Mouse (Mus musculus): Measurements from ENCODE around the gene Ptafr.
"Not testable (repeated sequence)": the region's sequence is repeated elsewhere in the genome, so short reads cannot be mapped to it uniquely, and the experiment has no call there.

Gene Ptafr

DNA sequence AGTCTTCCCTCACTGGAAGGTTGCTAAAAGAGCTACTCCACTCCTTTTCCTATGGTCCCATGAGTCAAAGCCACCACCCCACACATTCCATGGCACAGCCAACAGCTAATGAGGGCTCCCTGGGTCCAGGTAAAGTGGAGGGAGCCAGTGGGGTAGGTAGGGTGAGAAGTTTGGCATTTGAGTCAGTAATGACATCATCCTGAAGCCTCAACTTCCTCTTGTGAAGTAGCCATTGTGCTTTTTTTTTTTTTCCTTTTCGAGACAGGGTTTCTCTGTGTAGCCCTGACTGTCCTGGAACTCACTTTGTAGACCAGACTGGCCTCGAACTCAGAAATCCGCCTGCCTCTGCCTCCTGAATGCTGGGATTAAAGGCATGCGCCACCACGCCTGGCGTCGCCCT lies 8.3 kb upstream of the Ptafr start:
- not testable (repeated sequence) for DNase-seq (ENCODE audit: low read depth)

- no peak for DNase-seq (ENCODE audit: low read depth)
Measured at GRCm38 (mm10) chr4:132563261-132563660, 606 bp upstream of the Ptafr start.

GRCm38 (mm10) chr4:132565089-132565747 lies 1.4 kb downstream of the Ptafr start:
- DNase-seq (ENCODE audit: low read depth) = no peak

- DNase-seq (ENCODE audit: low read depth) = no peak
Measured at GRCm38 (mm10) chr4:132567361-132567779, 3.5 kb downstream of the Ptafr start.

DNA sequence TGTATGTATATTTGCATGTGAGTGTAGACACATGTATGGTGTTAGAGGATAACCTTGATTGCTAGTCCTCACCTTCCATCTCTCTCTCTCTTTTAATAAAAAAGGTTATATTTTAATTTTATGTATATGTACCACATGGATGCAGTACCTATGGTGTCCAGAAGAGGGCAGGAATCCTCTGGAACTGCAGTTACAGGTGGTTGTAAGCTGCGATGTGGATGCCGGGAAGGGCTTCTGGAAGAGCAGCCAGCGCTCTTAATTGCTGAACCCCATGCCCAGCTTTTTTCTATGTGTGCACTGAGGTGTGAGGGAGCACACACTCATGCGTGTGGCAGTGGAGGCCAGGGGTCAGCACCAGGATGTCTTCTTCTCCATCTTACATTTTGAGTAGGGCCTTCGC lies 5.2 kb downstream of the Ptafr start:
- no peak for DNase-seq (ENCODE audit: low read depth)

GRCm38 (mm10) chr4:132571190-132571589 lies 7.3 kb downstream of the Ptafr start:
- DNase-seq (ENCODE audit: low read depth) = no peak

DNA sequence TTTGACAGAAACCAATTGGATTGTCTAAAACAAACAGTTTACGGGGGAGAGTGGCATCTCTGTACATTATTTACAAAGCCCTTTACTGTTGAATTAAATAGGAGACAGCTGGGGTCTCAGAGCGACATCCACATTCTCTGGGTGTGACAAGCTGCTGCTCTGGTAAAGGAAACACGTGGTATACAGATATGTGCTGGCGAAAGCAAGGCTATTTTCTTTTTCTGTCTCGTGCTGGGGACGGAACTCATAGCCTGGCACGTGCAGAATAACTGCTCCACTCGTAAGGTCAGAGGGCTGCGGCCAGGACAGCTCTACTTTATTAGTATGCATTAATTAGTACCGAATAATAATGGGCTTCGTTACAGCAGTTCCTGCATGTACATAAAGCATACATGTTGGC lies 9.5 kb downstream of the Ptafr start:
- no peak for DNase-seq (ENCODE audit: low read depth)

DNA sequence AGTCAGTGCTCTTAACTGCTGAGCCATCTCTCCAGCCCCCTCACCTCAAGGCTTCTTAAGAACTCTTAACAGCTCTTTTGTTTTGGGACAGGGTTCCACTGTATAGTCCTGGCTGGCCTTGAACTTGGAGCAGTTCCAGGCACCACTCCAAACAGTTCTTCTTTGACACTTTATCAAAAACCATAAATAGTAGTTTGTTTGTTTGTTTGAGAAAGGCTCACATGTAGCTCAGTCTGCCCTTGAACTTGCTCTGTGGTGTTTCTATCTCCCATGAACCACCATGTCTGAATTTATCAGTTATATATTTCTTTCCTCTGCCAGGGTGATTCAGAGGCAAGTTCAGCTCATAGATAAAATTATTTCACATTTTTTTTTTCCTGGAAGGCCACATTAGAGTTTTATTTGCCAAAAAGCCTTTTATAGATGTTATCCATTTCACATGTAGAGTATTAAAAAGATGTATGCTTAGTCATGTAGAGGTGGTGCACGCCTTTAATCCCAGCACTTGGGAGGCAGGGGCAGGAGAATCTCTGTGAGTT lies 11.0 kb downstream of the Ptafr start:
- DNase-seq (ENCODE audit: low read depth) = no peak

DNA sequence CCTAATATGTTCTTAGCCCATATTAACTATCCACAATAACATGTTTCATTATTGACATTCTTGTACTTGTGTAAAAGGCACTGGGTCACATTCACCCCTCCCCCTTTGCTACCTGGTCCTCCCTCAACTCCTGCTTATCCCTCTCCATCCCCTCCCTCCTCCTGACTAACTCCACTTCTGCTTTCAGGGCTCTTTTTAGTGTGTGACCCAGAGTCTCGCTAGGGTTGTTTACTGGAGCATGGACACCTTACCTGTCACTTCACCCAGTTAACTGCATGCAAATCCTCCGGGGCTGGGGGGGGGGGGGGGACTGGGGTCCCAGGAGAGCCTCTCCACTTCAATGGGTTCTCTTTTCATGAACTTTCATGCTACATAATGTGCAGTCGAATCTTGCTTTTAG lies 19.9 kb downstream of the Ptafr start:
- no peak for DNase-seq (ENCODE audit: low read depth)

- no peak for DNase-seq (ENCODE audit: low read depth)
Measured at GRCm38 (mm10) chr4:132584975-132585374, 21.1 kb downstream of the Ptafr start.

DNA sequence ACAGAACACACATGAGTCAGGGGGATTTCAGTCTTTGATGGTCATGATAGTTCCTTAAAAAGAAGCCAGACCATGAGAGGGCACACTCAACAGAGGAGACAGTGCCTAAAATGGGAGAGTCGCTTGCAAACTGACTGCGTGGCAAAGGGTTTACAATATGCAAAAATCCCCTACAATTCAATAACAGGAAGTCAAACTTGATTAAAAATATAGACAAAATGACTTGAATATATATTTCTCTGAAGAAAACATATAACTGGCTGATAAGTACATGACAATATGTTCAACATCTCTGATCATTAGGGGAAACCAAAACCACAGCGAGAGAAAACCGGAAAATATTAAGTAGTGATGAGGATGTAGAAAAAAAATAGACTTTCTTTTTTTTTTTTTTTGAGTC lies 22.4 kb downstream of the Ptafr start:
- DNase-seq (ENCODE audit: low read depth) = no peak

DNA sequence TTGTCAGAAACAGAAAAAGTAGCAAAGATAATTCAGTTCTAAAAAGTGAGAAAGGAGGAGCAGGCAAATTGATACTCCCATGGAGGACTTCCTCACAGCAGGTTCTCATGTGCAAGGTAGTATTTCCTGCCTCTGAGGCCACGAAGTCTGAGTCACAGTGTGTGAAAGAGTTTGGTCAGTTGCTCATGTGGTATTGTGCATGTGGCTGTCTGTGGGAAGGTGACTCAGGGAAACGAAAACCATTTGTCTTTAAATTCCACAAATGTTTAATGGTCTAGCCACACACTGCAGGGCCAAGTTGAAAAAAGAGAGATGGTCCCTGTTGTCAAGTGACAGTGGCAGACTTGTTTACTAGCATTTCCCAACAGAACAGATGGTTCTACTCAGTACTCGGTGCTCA lies 24.6 kb downstream of the Ptafr start:
- no peak for DNase-seq (ENCODE audit: low read depth)

DNA sequence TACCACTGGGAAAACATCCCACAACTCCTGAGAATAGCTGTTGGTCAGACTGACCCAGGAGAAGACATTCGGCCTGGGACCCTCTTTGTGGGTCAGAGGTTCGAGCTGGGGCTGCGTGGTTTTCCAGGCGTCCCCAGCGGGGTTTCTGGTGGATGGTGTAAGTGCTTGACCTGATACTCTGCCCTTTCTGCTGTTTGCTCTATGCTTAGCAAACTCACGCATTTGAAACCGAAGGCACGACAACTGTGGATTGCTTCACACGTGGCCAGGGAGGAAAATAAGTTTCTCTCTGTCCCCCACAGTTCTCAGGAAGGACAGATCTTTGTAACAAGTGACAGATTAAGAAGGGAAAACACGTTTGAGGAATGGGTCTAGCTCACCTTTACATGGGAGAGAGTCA lies 26.8 kb downstream of the Ptafr start:
- DNase-seq (ENCODE audit: low read depth) = no peak

- no peak for DNase-seq (ENCODE audit: low read depth)
Measured at GRCm38 (mm10) chr4:132592958-132593357, 29.1 kb downstream of the Ptafr start.

- DNase-seq (ENCODE audit: low read depth) = no peak
Measured at GRCm38 (mm10) chr4:132594191-132594590, 30.3 kb downstream of the Ptafr start.

DNA sequence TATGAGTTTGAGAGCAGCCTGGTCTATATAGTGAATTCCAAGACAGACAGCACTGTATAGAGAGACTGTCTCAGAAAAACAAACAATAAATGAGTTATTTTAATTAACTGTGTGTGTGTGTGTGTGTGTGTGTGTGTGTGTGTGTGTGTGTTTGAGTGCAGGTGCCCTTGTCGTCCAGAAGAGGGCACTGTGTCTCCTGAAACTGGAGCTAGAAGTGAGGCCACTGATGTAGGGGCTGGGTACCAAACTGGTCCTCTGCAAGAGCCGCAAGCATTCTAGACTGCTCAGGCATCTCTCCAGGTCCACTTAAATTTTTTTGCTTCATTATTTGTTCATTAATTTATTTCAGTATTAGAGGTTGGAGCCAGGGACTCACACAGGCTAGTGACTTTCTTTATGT lies 35.0 kb downstream of the Ptafr start:
- DNase-seq (ENCODE audit: low read depth) = no peak

DNA sequence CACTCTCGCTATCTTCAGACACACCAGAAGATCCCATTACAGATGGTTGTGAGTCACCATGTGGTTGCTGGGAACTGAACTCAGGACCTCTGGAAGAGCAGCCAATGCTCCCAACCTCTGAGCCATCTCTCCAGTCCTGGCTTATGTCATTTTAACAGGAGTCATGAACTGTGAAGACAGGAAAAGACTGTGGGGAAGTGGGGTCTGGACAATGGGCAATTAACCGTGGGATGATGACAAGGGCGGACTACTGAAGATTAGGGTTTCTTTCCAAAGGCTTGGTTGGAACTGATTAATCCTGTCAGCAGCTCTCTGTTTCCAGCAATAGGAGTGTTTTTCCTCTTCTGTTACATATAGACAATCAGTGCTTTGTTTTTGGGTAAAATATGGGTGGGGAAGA lies 35.9 kb downstream of the Ptafr start:
- DNase-seq (ENCODE audit: low read depth) = no peak

- no peak for DNase-seq (ENCODE audit: low read depth)
Measured at GRCm38 (mm10) chr4:132600465-132600864, 36.6 kb downstream of the Ptafr start.

GRCm38 (mm10) chr4:132601242-132601641 lies 37.4 kb downstream of the Ptafr start:
- DNase-seq (ENCODE audit: low read depth) = not testable (repeated sequence)

DNA sequence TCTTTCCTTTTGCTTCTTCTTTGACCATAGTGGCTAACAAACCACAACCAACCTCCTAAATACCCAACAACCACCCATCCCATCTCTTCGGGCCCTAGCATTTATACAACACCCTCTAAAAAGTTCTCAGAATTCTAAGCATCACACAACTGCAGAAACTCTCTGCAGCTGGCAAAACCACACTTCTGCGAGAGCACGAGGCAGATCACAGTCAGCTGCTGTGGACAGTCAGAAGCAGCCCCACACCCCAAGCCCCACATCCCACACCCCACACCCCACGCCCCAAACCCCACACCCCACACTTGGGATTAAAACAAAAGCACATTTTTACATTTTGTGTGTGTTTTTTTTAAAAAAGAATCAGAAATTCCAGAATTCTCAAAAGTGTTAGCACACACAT lies 39.6 kb downstream of the Ptafr start:
- DNase-seq (ENCODE audit: low read depth) = no peak

DNA sequence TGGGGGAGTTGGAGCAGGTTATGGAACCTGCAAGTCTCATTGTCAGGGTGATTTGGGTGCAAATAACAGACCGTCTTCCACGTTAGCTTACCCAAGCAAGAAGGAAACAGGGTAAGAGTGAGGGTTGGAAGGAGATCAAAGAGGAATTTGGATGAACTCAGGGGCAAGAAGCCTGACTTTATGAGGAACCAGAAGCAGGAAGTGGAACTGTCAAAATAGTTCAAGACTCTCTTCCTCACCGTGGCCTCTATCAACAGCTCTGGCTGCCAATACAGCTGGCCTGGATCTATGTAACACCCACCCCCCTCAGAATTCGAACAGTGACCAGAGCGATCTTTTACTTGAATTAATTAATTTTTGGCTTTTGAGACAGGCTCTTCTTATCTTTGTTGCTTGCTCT lies 41.9 kb downstream of the Ptafr start:
- DNase-seq (ENCODE audit: low read depth) = no peak

GRCm38 (mm10) chr4:132608147-132608546 lies 44.3 kb downstream of the Ptafr start:
- DNase-seq (ENCODE audit: low read depth) = no peak

DNA sequence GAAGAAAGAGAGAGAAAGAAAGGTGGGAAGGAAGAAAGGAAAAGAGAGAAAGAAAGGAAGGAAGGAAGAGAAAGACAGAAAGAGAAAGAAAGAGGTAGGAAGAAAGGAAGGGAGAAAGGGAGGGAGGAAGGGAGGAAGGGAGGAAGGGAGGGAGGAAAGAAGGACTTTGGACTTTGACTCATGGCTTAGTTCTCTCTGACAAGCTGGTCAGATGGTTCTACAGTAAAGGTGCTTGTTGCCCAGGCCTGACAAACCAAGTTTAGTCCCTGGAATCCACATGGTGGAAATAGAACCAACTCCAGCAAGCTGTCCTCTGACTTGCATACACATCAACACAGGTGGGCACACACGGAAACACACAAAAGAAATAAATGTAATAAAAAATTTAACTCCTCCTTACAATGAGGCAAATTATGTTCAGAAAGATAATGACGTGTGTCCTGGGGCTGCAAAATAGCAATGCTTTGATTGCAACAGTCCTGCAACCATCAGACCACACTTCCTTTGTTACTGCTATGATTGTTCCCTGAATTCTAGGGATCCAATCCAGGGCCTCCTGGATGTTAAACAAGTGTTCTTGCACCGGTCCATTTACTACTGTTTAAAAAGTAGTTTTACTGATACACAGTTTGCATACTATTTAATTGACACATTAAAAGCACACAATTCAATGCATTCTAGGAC lies 46.6 kb downstream of the Ptafr start:
- no peak for DNase-seq (ENCODE audit: low read depth)

DNA sequence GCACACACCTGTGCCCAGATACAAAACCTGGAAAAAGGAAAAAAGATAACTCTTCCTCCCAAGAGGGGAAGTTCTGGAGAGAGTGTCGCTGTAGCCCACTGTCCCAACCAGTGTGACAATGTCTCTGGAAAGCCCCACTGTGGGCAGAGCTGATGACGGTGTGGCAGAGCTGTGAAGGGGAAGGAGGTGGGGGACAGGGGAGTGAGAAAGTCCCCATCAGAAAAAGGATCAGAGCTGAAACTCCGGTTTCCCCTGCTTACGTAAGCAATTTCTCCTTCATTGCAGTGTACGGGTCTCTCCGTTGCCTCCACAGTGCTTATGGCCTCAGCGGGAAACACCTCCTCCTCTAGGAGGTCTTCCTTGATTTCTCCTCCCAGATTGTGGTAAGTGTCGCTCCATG lies 47.5 kb downstream of the Ptafr start:
- no peak for DNase-seq (ENCODE audit: low read depth)
